Mouse (Mus musculus) liver, embryonic 15.5 days (tissue): ENCODE data around the gene Hpse2. TPM values are rescaled to one million over a fixed set of nuclear protein-coding genes. Genes with fewer than 3 reads are reported as not detected.
"Not testable (repeated sequence)": the region's sequence is repeated elsewhere in the genome, so short reads cannot be mapped to it uniquely, and the experiment has no call there.

ENCODE experiments used
- ATAC-seq: fragments of 200-750 bp; cut with Nextera tagmentation; 2 replicates; pipeline ENCODE4 v1.8.0; 2017; ENCODE audit warnings: moderate number of reproducible peaks, mild to moderate bottlenecking, moderate library complexity; ENCODE audit not compliant: insufficient read depth
- H3K27ac ChIP-seq: fragments of 300-500 bp; sonication (generic); replicated peaks from 2 replicates; pipeline ENCODE4 v1.5.1; 2015; ENCODE audit warnings: mild to moderate bottlenecking, inconsistent platforms
- H3K27me3 ChIP-seq: fragments of 300-500 bp; sonication (generic); 2 replicates; pipeline ENCODE4 v1.6.1; 2015; ENCODE audit warnings: mild to moderate bottlenecking, inconsistent platforms
- H3K36me3 ChIP-seq: fragments of 300-500 bp; sonication (generic); replicated peaks from 2 replicates; pipeline ENCODE4 v1.6.1; 2015; ENCODE audit warnings: moderate library complexity, mild to moderate bottlenecking, inconsistent platforms
- H3K4me1 ChIP-seq: fragments of 300-500 bp; sonication (generic); replicated peaks from 2 replicates; pipeline ENCODE4 v1.6.1; 2015; ENCODE audit warnings: inconsistent platforms
- H3K4me2 ChIP-seq: fragments of 300-500 bp; sonication (generic); 2 replicates; pipeline ENCODE4 v1.6.1; 2015; ENCODE audit warnings: moderate library complexity, mild to moderate bottlenecking, inconsistent platforms
- H3K4me3 ChIP-seq: fragments of 300-500 bp; sonication (generic); replicated peaks from 2 replicates; pipeline ENCODE4 v1.5.1; 2015; ENCODE audit warnings: mild to moderate bottlenecking, inconsistent platforms
- H3K9ac ChIP-seq: fragments of 300-500 bp; sonication (generic); 2 replicates; pipeline ENCODE4 v1.6.1; 2015; ENCODE audit warnings: moderate library complexity, mild to moderate bottlenecking, inconsistent platforms
- H3K9me3 ChIP-seq: fragments of 300-500 bp; sonication (generic); replicated peaks from 2 replicates; pipeline ENCODE4 v1.6.1; 2016; ENCODE audit warnings: inconsistent platforms
- WGBS: fragments of 180-500 bp; shearing (Covaris S2); methylation state at CpG from one replicate; pipeline ENCODE4 v1.1.7; 2015; ENCODE audit warnings: mixed read lengths; ENCODE audit not compliant: insufficient replicate concordance; 5-methylcytosine and 5-hydroxymethylcytosine counted together
- polyA plus RNA-seq: library from polyadenylated mRNA; unstranded; fragments of >200 nt; fragmentation: Nextera tagmentation; extraction: Ambion mirVana; gene quantifications from 2 replicates; pipeline ENCODE4 v1.2.1, GENCODE M21; 2015

Gene Hpse2
- polyA plus RNA-seq, 1 experiment from 2014 or later: not detected

DNA sequence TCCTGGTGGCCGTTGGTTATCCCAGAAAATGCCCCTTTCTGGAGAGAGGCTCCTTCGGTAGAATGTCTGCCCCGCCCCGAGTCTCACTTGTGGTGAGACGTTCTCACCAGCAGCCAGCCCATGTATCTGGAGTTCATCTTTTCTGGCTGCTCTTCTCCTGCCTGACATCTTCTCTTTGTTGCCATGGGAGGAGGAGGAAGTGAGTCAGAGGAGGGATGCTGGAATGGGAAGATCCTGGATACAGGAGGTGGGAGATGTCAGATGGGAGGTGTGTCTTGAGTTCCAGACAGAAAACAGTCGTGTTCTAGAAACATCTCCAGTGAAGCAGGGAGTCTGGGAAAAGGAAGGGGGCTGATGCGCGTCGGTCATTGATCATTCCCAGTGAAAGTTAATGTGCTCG is 578.7 kb downstream of the Hpse2 start:
- H3K27me3 ChIP-seq: no peaks in the 10 kb centered on the region
- no peak for ATAC-seq
- WGBS: 69% methylated on average over 10 of the region's 10 CpGs
- H3K36me3 ChIP-seq: no peaks in the 10 kb centered on the region
- H3K9ac ChIP-seq: no peak overlapping the region
- no peak overlapping the region for H3K4me3 ChIP-seq
- H3K4me2 ChIP-seq: no peak overlapping the region
- no peaks in the 10 kb centered on the region for H3K9me3 ChIP-seq
- H3K4me1 ChIP-seq: no peaks in the 10 kb centered on the region
- H3K27ac ChIP-seq: no peak overlapping the region

DNA sequence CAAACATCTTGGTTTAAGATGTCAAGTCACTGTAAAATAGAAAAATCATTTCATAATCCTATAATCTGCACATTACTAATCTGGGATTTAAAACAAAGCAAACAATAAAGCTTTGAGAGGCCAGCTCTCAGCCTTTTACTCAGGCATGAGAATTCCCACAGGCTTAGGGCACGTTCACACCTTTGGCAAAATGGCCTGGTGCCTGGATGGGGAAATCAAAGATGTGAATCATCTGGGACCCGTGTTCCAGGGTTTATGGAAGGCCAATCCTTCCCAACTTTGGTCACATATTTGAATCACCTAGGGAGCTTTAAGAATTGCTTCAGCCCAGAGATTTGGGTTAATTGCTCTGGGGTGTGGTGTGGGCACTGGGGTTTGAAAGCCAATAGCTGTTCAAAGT is 590.3 kb downstream of the Hpse2 start:
- Histone ChIP-seq H3K9me3 (no peaks in the 10 kb centered on the region), H3K27ac (no peak overlapping the region), H3K36me3 (no peaks in the 10 kb centered on the region), H3K4me2 (no peak overlapping the region), H3K27me3 (peaks cover 28% of the 10 kb centered on the region), H3K9ac (no peak overlapping the region), H3K4me3 (no peak overlapping the region), H3K4me1 (no peaks in the 10 kb centered on the region; the same call in 1 of the 2 replicates)
- no peak for ATAC-seq
- 41% methylated on average over 2 of the region's 2 CpGs for WGBS

DNA sequence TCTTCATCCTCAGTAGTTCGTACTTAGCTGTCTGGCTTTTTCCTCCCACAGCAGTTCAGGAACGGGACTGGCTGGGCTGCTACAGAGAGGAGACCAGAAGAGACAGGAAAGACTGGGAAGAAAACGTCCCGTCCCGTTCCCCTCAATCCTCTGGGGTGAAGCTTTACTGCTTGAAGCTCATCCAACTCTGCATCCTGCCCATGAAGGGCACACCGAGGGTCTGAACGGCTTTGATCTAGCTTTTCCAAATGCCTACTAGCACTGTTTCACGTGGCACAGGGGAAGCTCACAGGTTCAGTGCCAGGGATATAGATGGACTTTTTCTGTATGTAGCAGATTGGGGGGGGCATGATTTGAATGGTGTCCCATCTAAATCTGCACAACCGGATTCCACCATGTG is 592.4 kb downstream of the Hpse2 start:
- H3K4me3 ChIP-seq: no peak overlapping the region
- no peaks in the 10 kb centered on the region; the same call in 1 of the 2 replicates for H3K4me1 ChIP-seq
- no peak for ATAC-seq
- H3K9ac ChIP-seq: no peak overlapping the region
- peaks cover 33% of the 10 kb centered on the region for H3K27me3 ChIP-seq
- WGBS: 25% methylated on average over 9 of the region's 9 CpGs
- H3K27ac ChIP-seq: no peak overlapping the region
- H3K9me3 ChIP-seq: no peaks in the 10 kb centered on the region
- no peak overlapping the region for H3K4me2 ChIP-seq
- no peaks in the 10 kb centered on the region for H3K36me3 ChIP-seq

DNA sequence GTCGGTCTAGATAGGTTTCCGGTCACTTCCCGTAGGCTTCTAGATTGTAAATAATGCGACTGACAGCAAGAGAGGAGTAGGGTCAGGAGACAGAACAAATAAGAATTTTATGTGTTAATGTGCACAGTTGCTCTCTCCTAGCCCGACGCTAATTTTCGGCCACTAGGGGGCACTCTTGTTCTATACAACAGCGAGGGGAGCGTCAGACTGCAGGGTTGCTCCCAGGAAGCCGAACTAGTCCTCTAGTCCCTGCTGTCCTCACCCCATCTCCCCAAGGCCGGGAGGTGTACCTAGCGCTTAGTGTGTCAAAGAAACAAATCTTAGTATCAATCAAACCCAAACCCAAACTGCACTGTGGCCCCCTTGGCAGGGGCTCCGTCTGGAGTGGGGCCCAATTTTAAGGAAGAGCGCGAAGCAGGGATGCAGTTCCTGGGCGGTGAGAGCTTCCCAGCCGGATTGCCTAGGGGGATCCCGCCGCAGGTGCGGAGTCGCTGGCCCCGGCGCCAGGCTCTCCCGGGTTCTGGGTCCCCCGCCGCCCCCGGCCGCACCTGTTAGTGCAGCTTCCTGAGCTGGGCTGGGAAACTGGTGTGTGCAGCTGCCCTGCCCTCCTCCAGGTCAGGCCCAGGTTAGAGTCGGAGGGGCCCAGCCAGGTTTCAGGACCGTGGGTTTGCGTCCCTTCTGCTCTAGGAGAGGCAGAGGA is 593.1 kb downstream of the Hpse2 start:
- no peaks in the 10 kb centered on the region; the same call in 1 of the 2 replicates for H3K4me1 ChIP-seq
- H3K4me3 ChIP-seq: peak overlapping the region; percentile 15
- peaks cover 34% of the 10 kb centered on the region for H3K27me3 ChIP-seq
- no peak overlapping the region for H3K9ac ChIP-seq
- 2% methylated on average over 31 of the region's 31 CpGs for WGBS
- H3K4me2 ChIP-seq: peak overlapping the region; percentile 47
- H3K36me3 ChIP-seq: no peaks in the 10 kb centered on the region
- no peak for ATAC-seq
- no peak overlapping the region for H3K27ac ChIP-seq
- H3K9me3 ChIP-seq: no peaks in the 10 kb centered on the region

DNA sequence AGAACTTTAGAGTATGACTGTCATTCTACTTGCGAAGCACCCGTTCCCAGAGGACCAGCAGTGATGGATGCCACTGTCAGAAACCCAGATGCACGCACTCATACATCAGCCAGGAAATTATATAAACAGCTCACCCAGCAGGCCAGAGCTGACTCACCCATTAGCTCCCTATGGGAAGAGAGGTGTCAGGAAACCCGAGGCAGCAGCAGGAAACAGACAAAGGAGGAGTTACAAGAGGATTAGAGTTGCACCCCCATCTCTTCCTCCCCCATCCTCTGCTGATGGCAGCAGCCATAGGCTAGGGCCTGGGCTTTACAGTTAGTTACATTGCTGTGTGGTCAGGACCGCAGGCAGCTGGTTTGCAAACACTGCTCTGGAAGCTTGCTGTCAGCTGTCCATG is 599.8 kb downstream of the Hpse2 start:
- Histone ChIP-seq H3K36me3 (no peaks in the 10 kb centered on the region), H3K4me1 (peaks cover 6% of the 10 kb centered on the region; the same call in 1 of the 2 replicates), H3K9ac (no peak overlapping the region), H3K27ac (no peak overlapping the region), H3K9me3 (no peaks in the 10 kb centered on the region), H3K27me3 (peaks cover 15% of the 10 kb centered on the region), H3K4me3 (no peak overlapping the region), H3K4me2 (no peak overlapping the region)
- 34% methylated on average over 5 of the region's 5 CpGs for WGBS
- no peak for ATAC-seq

DNA sequence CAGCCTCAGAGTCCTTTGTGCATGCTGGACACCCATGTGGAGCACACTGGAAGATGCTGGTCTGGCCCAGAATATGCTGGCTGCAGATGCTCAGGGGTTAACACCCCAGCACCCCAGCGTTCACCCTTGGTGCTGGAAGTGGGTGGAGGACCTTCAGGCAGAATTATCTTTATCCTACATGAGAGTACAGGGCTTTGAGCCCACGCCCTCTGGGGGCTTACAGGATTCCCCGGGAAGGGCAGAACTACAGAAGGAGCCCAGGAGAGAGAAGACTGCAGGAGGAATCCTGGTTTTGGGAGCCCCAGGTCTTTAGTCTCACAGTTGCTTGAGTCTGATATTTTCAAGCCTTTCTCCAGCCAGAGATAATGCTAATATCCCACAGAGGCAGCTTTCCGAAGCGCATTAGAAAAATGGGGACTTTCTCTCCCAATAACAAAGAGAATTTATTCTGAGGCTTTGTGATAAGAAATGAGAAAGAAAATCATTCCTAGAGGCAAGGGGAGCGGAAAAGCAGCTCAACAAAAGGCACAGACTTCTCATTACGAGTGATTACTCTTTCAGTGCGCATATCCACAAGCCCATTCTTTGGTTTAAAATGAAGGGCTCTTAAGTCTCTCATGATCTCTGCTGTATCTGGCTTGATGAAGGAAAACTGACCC is 602.5 kb downstream of the Hpse2 start:
- Histone ChIP-seq H3K27me3 (peaks cover 10% of the 10 kb centered on the region; the same call in 1 of the 2 replicates), H3K4me3 (no peak overlapping the region), H3K4me1 (peaks cover 6% of the 10 kb centered on the region; the same call in 1 of the 2 replicates), H3K36me3 (no peaks in the 10 kb centered on the region), H3K27ac (no peak overlapping the region), H3K4me2 (no peak overlapping the region), H3K9me3 (no peaks in the 10 kb centered on the region), H3K9ac (no peak overlapping the region)
- ATAC-seq: no peak
- WGBS: 47% methylated on average over 8 of the region's 8 CpGs

DNA sequence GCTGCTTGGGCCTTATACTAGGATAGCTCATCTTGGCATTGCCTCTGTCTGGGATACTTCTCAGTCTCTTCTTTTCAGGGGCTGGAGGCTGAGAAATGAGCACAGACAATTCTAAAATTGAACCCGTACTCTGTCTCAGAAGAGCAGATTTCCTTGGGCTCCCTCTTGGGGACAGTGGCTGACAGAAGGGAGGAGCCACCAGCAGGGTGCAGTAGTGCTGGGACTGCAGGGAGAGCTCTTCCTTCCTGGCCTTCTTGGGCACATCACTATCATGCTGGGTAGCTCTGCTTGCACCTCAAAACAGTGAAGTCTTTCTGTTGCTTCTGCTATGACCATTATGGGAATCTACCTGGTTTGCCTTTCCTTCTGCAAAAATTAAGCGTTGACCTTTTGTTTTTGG is 603.0 kb downstream of the Hpse2 start:
- no peak overlapping the region for H3K4me3 ChIP-seq
- peaks cover 8% of the 10 kb centered on the region for H3K4me1 ChIP-seq
- H3K36me3 ChIP-seq: no peaks in the 10 kb centered on the region
- H3K27ac ChIP-seq: no peak overlapping the region
- H3K4me2 ChIP-seq: no peak overlapping the region
- no peak overlapping the region for H3K9ac ChIP-seq
- peaks cover 10% of the 10 kb centered on the region; the same call in 1 of the 2 replicates for H3K27me3 ChIP-seq
- no peaks in the 10 kb centered on the region for H3K9me3 ChIP-seq
- 23% methylated on average over 2 of the region's 2 CpGs for WGBS
- no peak for ATAC-seq

DNA sequence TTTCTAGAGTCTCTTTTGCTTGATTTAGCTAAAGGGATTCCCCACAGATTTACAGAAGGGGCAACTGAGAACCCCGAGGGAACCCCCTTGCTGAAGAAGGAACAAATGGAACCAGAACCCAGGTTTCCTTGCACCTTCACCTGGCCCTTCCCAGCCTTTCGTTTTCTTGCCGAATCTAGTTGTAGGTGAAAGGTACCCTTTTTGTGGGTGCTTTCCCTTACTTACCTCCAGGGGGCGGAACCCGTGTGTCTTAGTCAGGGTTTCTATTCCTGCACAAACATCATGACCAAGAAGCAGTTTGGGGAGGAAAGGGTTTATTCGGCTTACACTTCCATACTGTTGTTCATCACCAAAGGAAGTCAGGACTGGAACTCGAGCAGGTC is 608.0 kb downstream of the Hpse2 start:
- H3K27me3 ChIP-seq: not testable (repeated sequence)

DNA sequence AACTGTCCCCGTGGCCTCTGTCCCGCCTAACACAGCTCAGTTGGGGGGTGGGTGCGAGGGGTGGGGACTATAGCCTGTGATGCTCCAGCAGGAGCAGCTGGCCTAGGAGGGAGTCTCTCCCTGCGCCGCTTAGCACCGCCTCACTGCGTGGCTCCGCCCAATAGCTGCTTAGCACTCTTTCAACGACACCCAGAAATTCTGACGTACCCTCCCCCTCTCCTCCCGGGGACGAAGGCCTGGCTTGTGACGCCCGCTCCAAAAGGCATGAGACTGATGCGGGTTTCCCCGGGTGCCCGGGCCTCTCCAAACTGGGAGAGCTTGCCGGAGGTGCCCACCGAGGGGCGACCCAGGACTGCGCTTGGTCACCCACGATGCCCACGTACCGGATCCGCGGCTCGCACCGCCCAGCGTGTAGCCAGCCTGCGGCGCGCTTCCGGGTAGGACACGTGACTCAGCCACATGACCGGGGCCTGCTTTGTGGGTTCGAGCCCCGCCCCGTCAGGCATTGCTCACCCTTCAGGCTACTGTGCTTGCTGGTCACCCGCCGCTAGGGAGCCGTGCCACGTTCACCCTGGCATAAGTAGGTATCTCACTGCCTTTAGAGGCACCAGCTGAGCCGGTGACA is 608.5 kb downstream of the Hpse2 start, which contains the start of gene Hps1:
Gene Hps1, minus strand, starts transcription at position 448 of the 625 bp plus-strand sequence.
- Histone ChIP-seq H3K27me3 (no peaks in the 10 kb centered on the region), H3K36me3 (no peaks in the 10 kb centered on the region), H3K4me1 (peaks cover 19% of the 10 kb centered on the region), H3K4me2 (peak within 1 kb of the TSS; percentile 86), H3K27ac (peak within 1 kb of the TSS; percentile 66; the same call in 1 of the 2 replicates), H3K9ac (peak within 1 kb of the TSS; percentile 65), H3K4me3 (peak within 1 kb of the TSS; percentile 72), H3K9me3 (no peaks in the 10 kb centered on the region)
- under 1% methylated on average over 43 of the region's 43 CpGs for WGBS
- ATAC-seq: peak; percentile 94

More for the DNA sequence above, 608.0 kb downstream of the Hpse2 start:
- 40% methylated on average over 7 of the region's 7 CpGs for WGBS
- Histone ChIP-seq H3K4me2 (peak overlapping the region; percentile 86), H3K4me1 (peaks cover 20% of the 10 kb centered on the region), H3K9ac (peak overlapping the region; percentile 65), H3K4me3 (peak overlapping the region; percentile 72), H3K27ac (peak overlapping the region; percentile 66; the same call in 1 of the 2 replicates)
- not testable (repeated sequence) for H3K9me3 ChIP-seq, ATAC-seq, H3K36me3 ChIP-seq

DNA sequence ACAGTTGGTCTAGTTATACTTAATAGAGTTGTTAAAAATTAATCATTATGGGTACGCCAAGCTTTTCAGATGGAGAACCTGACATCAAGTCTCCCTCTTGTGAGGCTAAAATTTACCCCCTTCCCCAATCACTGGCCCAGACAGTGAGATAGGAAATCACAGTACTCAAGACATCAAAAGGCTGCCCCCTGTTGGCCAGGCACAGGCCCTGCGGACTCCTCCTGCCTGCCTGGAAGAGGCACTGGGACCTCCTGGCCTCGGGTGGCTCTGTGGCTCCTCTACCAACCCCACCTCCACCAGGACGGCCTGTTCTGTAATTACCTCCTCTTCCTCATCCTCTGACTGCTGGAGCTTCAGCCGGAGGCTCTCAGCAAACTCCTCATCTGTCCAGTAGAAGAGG is 610.4 kb downstream of the Hpse2 start:
- Histone ChIP-seq H3K27me3 (no peaks in the 10 kb centered on the region), H3K36me3 (no peaks in the 10 kb centered on the region), H3K9me3 (no peaks in the 10 kb centered on the region), H3K4me3 (no peak overlapping the region), H3K4me2 (no peak overlapping the region), H3K4me1 (peaks cover 19% of the 10 kb centered on the region), H3K27ac (no peak overlapping the region), H3K9ac (no peak overlapping the region)
- 63% methylated on average over 5 of the region's 5 CpGs for WGBS
- no peak for ATAC-seq

DNA sequence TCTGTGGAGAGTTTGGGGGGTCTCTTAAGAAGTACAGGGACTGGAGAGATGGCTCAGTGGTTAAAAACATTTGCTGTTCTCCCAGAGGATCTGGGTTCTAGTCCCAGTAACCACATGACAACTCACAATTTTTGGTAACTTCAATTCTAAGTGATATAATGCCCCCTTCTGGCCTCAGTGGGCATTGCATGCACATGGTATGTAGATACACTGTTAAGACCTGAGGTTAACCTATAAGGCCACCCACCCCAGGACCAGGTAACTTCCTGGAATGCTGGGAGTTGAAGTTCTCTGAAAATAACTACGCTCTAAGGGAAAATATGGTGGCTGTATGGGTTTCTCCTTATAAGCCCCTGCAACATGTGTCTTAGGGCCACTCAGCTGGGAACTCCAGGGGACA is 611.3 kb downstream of the Hpse2 start:
- ATAC-seq: no peak
- Histone ChIP-seq H3K9me3 (no peaks in the 10 kb centered on the region), H3K4me2 (no peak overlapping the region), H3K27ac (no peak overlapping the region), H3K27me3 (no peaks in the 10 kb centered on the region), H3K4me1 (peaks cover 19% of the 10 kb centered on the region), H3K4me3 (no peak overlapping the region), H3K9ac (no peak overlapping the region), H3K36me3 (no peaks in the 10 kb centered on the region)
- 80% methylated on average over 1 of the region's 1 CpGs for whole genome bisulfite sequencing
